Mouse (Mus musculus) left cerebral cortex, postnatal 10 days (tissue): Measurements from ENCODE around the gene Celf2. TPM values are rescaled to one million over a fixed set of nuclear protein-coding genes. Genes with fewer than 3 reads are reported as not detected.

Experiments used
- DNase-seq, 2 experiments: peaks; one replicate each; pipeline ENCODE4 v3.0.0; 2021 to 2022; ENCODE audit warnings: low spot score in 2 of 2, mixed read lengths in 1 of 2; ENCODE audit errors: extremely low spot score in 1 of 2
- intact Hi-C: fragments of 180-260 bp; cut with DNase I; formaldehyde crosslinking; loops from one replicate; pipeline ENCODE4 v1.15.1; 2025
- total RNA-seq, 2 experiments: library from RNA; stranded (reverse); gene quantifications; 2 replicates each; pipeline ENCODE4 v1.2.3; 2021

Gene Celf2
- total RNA-seq, 2 experiments from 2014 or later, result 575 to 591 TPM

GRCm38 (mm10) chr2:6991010-6991421 is 518.3 kb downstream of the Celf2 start:
- DNase-seq, result no peak

GRCm38 (mm10) chr2:6985706-6986105 is 523.7 kb downstream of the Celf2 start:
- intact Hi-C loops, result no loop called here
- DNase-seq, result no peak

More at GRCm38 (mm10) chr2:6991010-6991421, 518.3 kb downstream of the Celf2 start:
- intact Hi-C loops, result no loop called here

DNA sequence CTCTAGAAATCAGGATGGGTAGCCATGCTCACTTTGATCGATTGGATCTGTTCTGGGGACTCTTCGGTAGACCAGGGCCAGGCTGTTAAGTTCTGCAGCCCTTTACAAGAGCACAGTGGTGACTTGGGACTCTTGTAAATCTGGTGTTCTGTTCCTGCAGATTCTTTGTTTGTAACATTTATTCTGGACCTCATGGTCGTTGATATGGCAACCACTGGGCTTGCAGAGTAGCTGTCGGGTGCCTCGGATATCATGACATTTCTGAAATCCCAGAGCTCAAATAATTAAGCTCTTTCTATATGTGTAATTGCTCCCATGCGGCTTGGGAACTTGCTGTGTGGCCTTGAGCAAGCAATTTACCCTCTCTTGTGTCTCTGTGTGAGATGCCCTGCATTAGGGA is 525.5 kb downstream of the Celf2 start:
- intact Hi-C loops, result no loop called here
- DNase-seq, result no peak

- intact Hi-C loops, result no loop called here
- no peak for DNase-seq
Measured at GRCm38 (mm10) chr2:6976300-6976699, 533.1 kb downstream of the Celf2 start.

GRCm38 (mm10) chr2:6969228-6969627 is 540.1 kb downstream of the Celf2 start:
- no peak for DNase-seq
- intact Hi-C loops, result no loop called here

GRCm38 (mm10) chr2:6965243-6965642 is 544.1 kb downstream of the Celf2 start:
- intact Hi-C loops, result no loop called here
- no peak for DNase-seq

DNA sequence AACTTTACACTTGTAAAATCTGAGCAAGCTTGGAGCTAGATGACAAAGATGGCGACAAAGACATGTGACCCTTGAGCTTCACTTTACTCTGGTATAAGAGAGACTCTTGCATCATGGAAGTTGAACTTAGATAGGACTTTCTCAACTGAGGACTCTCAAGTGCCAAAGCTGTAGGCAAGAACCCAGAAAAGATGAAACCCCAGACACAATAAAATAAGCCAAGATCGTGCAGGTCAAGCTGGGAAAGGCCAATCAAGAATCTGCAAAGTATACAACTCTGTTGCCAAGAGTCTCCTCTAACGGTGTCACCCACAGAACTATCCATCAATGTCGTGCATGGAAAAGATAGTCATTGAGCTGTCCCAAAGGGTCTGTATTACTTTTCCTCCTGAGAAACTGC is 558.7 kb downstream of the Celf2 start:
- intact Hi-C loops, result no loop called here
- no peak for DNase-seq

DNA sequence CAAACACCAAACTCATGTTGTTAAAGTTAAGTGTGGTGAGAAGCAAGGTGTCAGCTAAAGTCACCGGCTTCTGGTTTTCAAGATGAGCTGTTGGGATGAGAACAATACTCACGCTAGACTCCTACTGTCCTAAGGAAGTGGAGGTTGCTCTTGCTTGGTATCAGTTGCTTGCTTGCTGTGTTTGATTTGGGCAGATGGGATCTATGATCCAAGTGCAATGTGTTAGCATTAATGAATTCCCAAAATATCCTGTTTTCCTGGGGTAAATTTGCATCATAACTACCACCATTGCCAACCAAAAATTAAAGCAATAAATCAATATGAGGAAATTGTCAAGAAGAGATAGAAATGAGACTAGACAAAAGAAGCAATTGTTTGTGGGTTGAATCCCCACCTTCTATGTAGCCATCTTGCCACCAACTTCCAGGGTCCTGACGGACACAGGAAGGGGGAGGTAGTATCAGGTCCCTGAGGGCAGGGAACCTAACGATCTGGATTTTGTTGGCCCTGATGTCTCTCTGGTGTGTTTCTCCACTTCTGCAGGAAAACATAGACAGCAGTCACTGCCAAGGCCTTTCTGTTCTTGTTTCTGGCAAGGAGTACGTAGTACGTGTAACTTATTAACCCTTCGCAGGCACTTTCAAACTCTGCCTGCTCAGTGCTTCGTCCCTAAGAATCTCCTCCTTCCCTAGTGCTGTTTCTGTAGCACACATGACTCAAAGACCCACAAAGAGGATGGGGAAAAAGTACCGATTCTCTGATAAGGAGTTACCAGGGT is 563.5 kb downstream of the Celf2 start:
- DNase-seq, result no peak
- intact Hi-C loops, result no loop called here

- DNase-seq, result no peak
- intact Hi-C loops, result no loop called here
Measured at GRCm38 (mm10) chr2:6943651-6944050, 565.7 kb downstream of the Celf2 start.

DNA sequence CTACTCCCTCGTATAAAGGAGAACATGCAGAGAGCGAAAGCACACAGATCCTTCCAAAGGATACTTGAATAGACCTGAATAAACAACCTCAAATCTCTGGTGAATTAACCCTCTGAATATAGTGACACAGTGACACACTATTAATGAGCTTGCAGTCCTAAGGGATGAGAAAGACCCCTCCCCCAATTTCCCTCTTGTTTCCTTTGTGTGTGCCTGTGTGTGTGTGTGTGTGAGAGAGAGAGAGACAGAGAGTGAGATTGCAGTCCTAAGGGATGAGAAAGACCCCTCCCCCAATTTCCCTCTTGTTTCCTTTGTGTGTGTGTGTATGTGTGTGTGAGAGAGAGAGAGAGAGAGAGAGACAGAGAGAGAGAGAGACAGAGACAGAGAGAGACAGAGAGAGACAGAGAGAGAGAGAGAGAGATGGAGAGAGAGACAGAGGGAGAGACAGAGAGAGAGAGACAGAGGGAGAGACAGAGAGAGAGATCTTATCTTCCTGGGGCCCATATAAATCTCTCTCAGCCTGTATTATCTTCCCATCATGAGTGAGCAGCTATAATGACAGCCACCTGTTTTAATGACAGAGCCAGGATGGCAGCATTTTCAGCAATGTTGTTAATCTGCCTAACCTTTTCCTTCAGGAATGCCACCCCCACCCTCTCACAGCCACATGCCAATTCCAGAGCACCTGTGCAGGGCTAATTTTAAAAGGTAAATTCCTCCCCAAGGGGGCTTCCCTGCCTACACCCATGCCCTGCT is 566.5 kb downstream of the Celf2 start:
- intact Hi-C loops, result no loop called here
- no peak for DNase-seq

DNA sequence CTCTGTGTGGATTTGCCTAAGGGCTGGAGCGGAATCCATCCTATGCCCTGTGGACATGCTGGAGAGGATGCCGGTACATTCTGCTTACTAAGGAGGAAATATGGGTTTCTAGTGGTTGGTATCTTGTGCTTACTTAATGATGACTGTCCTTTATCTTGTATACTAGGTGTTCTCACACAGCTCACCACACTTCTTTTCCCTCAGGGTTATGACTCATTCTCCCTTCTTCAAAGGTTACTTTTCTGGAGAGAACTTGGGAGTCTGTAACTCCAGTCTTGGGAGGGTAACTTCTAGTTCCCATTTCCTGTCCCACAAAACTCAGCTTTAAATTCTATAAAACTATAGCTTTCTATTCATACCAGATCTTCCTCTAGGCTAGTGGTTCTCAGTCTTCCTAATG is 570.2 kb downstream of the Celf2 start:
- DNase-seq, result no peak
- intact Hi-C loops, result no loop called here

DNA sequence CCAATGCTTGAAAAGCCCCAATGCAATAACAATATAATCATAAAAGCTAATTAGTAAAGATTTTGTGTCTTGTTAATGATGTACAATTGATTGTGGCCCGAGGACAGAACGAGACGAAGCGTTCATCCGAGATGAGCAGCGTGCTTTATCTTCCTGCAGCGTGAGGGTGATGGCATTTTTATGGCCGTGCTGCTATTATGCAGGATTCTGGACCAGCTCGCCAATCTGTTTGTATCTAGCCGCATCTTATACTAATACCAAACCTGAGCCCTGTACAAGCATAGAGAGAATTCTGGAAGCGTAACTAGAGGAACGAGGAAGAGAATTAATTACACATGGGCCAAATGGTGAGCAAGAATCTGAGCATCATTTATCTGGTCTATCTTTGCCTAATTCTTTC is 576.2 kb downstream of the Celf2 start:
- intact Hi-C loops, result no loop called here
- DNase-seq, result no peak

GRCm38 (mm10) chr2:6927693-6928360 is 581.5 kb downstream of the Celf2 start:
- DNase-seq, result peak in 1 of 2 experiments; percentile 72
- intact Hi-C loops, result no loop called here

- intact Hi-C loops, result no loop called here
Measured at GRCm38 (mm10) chr2:6925505-6925904, 583.9 kb downstream of the Celf2 start.

DNA sequence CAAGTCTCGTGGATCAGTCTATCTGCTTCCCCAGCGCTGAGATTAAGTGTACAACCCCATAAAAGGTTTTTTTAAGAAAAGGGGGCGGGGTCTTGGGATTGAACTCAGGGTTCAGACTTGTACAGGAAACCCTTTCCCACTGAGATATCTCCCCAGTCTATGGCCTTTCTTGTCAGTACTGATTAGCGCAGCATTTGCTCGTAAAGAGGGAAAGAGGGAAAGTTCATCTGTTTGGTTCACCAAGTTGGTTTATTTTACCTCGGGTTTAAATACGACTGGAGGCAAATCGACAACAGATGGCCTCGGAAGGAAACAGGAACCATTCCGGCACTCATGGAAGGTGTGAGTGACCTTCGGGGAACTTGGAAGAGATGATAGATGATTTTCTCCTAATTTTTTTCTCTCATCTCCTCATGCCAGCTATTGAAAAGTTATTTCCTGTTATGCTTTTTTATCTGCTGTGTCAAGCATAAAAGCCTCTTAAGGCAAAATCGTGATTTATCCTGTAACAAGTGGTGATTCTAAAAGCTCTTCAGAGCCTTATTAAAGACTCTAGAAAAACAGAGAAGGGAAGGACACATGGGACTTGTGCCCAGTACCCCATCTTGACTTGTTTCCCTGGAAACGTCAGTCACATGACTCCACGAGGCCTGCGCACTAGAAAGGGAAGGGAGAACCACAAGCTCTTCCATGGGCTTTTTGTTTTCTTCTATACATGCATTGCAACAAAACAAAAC is 585.5 kb downstream of the Celf2 start:
- DNase-seq, result no peak
- intact Hi-C loops, result no loop called here

More at GRCm38 (mm10) chr2:6925505-6925904, 583.9 kb downstream of the Celf2 start:
- no peak for DNase-seq

DNA sequence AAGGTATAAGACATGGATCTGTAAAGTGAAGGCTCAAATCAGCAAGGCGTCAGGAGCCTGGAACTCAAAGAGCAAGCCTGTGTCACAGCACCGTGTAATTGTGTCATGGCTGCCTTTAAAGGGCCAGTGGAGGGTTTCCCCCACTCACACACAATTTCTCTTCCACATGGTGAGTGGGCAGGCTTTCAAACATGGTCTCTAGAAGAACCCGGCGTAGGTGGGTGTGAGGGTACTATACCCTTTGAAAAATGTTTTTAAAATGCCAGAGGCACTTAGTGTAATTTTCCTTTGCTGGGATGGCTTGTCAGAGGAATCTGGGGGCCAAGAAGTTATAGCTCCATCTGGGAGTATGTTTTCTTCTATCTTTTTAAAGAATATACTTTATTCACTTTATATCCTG is 594.0 kb downstream of the Celf2 start:
- intact Hi-C loops, result no loop called here
- no peak for DNase-seq

DNA sequence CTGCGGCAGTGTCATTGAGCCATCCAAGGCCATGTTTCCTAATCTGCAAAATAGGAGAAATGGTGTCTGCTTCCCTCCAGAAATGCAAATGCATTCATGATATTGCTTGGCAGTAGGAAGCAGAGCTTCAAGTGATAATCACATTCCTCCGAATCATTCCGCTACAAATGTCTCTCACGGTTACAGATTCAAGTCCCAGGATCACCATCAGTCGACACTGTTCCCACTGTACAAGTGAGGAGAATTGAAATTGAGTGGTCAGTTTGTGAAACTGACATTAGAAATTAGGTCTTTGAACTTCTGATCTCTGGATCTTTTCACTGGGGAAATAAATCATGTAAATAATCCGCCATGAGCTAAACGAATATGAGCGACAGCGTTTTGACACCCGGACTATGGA is 596.0 kb downstream of the Celf2 start:
- intact Hi-C loops, result no loop called here
- no peak for DNase-seq

GRCm38 (mm10) chr2:6911932-6912331 is 597.4 kb downstream of the Celf2 start:
- intact Hi-C loops, result no loop called here
- DNase-seq, result peak; percentile 32 to 60

- intact Hi-C loops, result no loop called here
- no peak for DNase-seq
Measured at GRCm38 (mm10) chr2:6909921-6910320, 599.4 kb downstream of the Celf2 start.
